ENCODE assay signal across 8 mouse cellular contexts in genomic region chr10:20313447-20313846, GRCm38 (mm10). TPM values are rescaled to one million over a fixed set of nuclear protein-coding genes. Genes with fewer than 3 reads are reported as not detected.
DNase-seq lines count a peak whose midpoint lies in the region; ATAC-seq and TF ChIP-seq lines count a peak whose summit lies in the region.

No protein-coding gene starts in this region.

- H3K9ac ChIP-seq in embryonic facial prominence, embryonic 13.5 days: peak overlapping the region; percentile 96
- H3K9ac ChIP-seq in intestine, embryonic 14.5 days (ENCODE audit: low read length): peak overlapping the region; percentile 94
- peak overlapping the region; percentile 93 for H3K9ac ChIP-seq in neural tube, embryonic 13.5 days

- WGBS in embryonic facial prominence, embryonic 13.5 days: 53% methylated on average over 13 of the region's 13 CpGs
- WGBS in intestine, embryonic 14.5 days: 47% methylated on average over 13 of the region's 13 CpGs
- WGBS in neural tube, embryonic 13.5 days: 52% methylated on average over 13 of the region's 13 CpGs

- H3K9me3 ChIP-seq in embryonic facial prominence, embryonic 13.5 days: no peaks in the 10 kb centered on the region
- no peaks in the 10 kb centered on the region for H3K9me3 ChIP-seq in intestine, embryonic 14.5 days (ENCODE audit: control insufficient read depth, low read length)
- H3K9me3 ChIP-seq in neural tube, embryonic 13.5 days: no peaks in the 10 kb centered on the region

- H3K27me3 ChIP-seq in embryonic facial prominence, embryonic 13.5 days: no peaks in the 10 kb centered on the region
- no peaks in the 10 kb centered on the region for H3K27me3 ChIP-seq in intestine, embryonic 14.5 days (replicated peaks; ENCODE audit: control insufficient read depth, insufficient read depth, low read length)
- H3K27me3 ChIP-seq in neural tube, embryonic 13.5 days: no peaks in the 10 kb centered on the region

- H3K4me3 ChIP-seq in layer of hippocampus, adult 2 months: peak overlapping the region; percentile 87
- peak overlapping the region; percentile 81 for H3K4me3 ChIP-seq in embryonic facial prominence, embryonic 13.5 days
- peak overlapping the region; percentile 96 for H3K4me3 ChIP-seq in intestine, embryonic 14.5 days (ENCODE audit: low read depth, low read length)
- peak overlapping the region; percentile 76 for H3K4me3 ChIP-seq in neural tube, embryonic 13.5 days

- no peak for TF ChIP-seq CTCF in layer of hippocampus, adult 2 months (conservative IDR thresholded peaks at IDR 0.05)

- H3K4me1 ChIP-seq in embryonic facial prominence, embryonic 13.5 days: peaks cover 16% of the 10 kb centered on the region
- peaks cover 14% of the 10 kb centered on the region for H3K4me1 ChIP-seq in intestine, embryonic 14.5 days (replicated peaks; ENCODE audit: control insufficient read depth, insufficient read depth, low read length)
- H3K4me1 ChIP-seq in neural tube, embryonic 13.5 days (replicated peaks): peaks cover 33% of the 10 kb centered on the region

- ATAC-seq in embryonic facial prominence, embryonic 13.5 days (ENCODE audit: insufficient number of reproducible peaks, insufficient read depth, low FRiP score, low TSS enrichment, low read depth): no peak
- no peak for ATAC-seq in intestine, embryonic 14.5 days (replicated peaks; ENCODE audit: low FRiP score, low TSS enrichment, low read depth)
- ATAC-seq in neural tube, embryonic 13.5 days (ENCODE audit: low read depth): no peak

- intact Hi-C loops in left cerebral cortex, postnatal 10 days (cut with DNase I): no loop called here

- peaks cover 6% of the 10 kb centered on the region for H3K36me3 ChIP-seq in embryonic facial prominence, embryonic 13.5 days
- peaks cover 12% of the 10 kb centered on the region; the same call in 1 of the 2 replicates for H3K36me3 ChIP-seq in intestine, embryonic 14.5 days (ENCODE audit: control insufficient read depth, insufficient read depth, low read length)
- peaks cover 5% of the 10 kb centered on the region; the same call in 1 of the 2 replicates for H3K36me3 ChIP-seq in neural tube, embryonic 13.5 days

- DNase-seq in layer of hippocampus, adult 2 months (ENCODE audit: low spot score in 2 of 2): no peak
- no peak for DNase-seq in layer of hippocampus, postnatal 10 days (ENCODE audit: low spot score in 2 of 2)
- no peak for DNase-seq in intestine, embryonic 14.5 days (ENCODE audit: low spot score)
- no peak for DNase-seq in layer of hippocampus, postnatal 25 days (ENCODE audit: extremely low spot score in 1 of 2, low spot score in 1 of 2)
- DNase-seq in adrenal gland, adult 8-10 months: no peak
- DNase-seq in left cerebral cortex, postnatal 10 days (ENCODE audit: extremely low spot score in 1 of 2, low spot score in 2 of 2): no peak

- peak overlapping the region; percentile 98; the same call in 1 of the 2 replicates for H3K27ac ChIP-seq in layer of hippocampus, adult 2 months
- no peak overlapping the region for H3K27ac ChIP-seq in embryonic facial prominence, embryonic 13.5 days
- peak overlapping the region; percentile 95; the same call in 1 of the 2 replicates for H3K27ac ChIP-seq in intestine, embryonic 14.5 days (ENCODE audit: low read depth)
- H3K27ac ChIP-seq in neural tube, embryonic 13.5 days (replicated peaks): peak overlapping the region; percentile 100; the same call in 1 of the 2 replicates

- H3K4me2 ChIP-seq in embryonic facial prominence, embryonic 13.5 days: peak overlapping the region; percentile 71
- H3K4me2 ChIP-seq in intestine, embryonic 14.5 days (ENCODE audit: low read length): peak overlapping the region; percentile 59
- H3K4me2 ChIP-seq in neural tube, embryonic 13.5 days: peak overlapping the region; percentile 73

RNA-seq across cellular contexts. Expression of gene Bclaf1, which starts 1.2 kb away (rescaled TPM):
- 100 to 1,000 TPM; 139 to 143 TPM for total RNA-seq in layer of hippocampus, adult 2 months (2021)
- 100 to 1,000 TPM; 123 to 140 TPM for total RNA-seq in layer of hippocampus, postnatal 10 days (2021)
- 147 and 153 TPM in 2 replicates for polyA plus RNA-seq in embryonic facial prominence, embryonic 13.5 days (2015; fragmentation: Nextera tagmentation; extraction: Ambion mirVana)
- polyA plus RNA-seq in intestine, embryonic 14.5 days (2014; fragmentation: Nextera tagmentation; extraction: Ambion mirVana): 129 and 148 TPM in 2 replicates
- 111 and 125 TPM in 2 replicates for polyA plus RNA-seq in neural tube, embryonic 13.5 days (2015; fragmentation: Nextera tagmentation; extraction: Ambion mirVana)
- 100 to 1,000 TPM; 106 to 134 TPM for total RNA-seq in layer of hippocampus, postnatal 25 days (2021)
- total RNA-seq in adrenal gland, adult 8-10 months (2022): 100 to 1,000 TPM in 3 of 4 experiments, 10 to 100 TPM in 1; 99.7 to 159 (median 118) TPM
- total RNA-seq in left cerebral cortex, postnatal 10 days (2021): 100 to 1,000 TPM; 134 to 135 TPM

RNA-seq across cellular contexts. Expression of gene Mtfr2, which starts 34.1 kb away (rescaled TPM):
- total RNA-seq in layer of hippocampus, adult 2 months (2021): under 1 TPM; 0.49 to 0.67 TPM
- 1 to 10 TPM in 1 of 2 experiments, under 1 TPM in 1; 0.71 to 2.1 TPM for total RNA-seq in layer of hippocampus, postnatal 10 days (2021)
- 2.0 and 2.2 TPM in 2 replicates for polyA plus RNA-seq in embryonic facial prominence, embryonic 13.5 days (2015; fragmentation: Nextera tagmentation; extraction: Ambion mirVana)
- 2.6 and 2.7 TPM in 2 replicates for polyA plus RNA-seq in intestine, embryonic 14.5 days (2014; fragmentation: Nextera tagmentation; extraction: Ambion mirVana)
- 0.36 and 0.42 TPM in 2 replicates for polyA plus RNA-seq in neural tube, embryonic 13.5 days (2015; fragmentation: Nextera tagmentation; extraction: Ambion mirVana)
- total RNA-seq in layer of hippocampus, postnatal 25 days (2021): under 1 TPM; 0.44 to 0.70 TPM
- total RNA-seq in adrenal gland, adult 8-10 months (2022): 1 to 10 TPM in 1 of 4 experiments, under 1 TPM in 3; 0.24 to 1.0 (median 0.52) TPM
- total RNA-seq in left cerebral cortex, postnatal 10 days (2021): 1 to 10 TPM in 1 of 2 experiments, under 1 TPM in 1; 0.84 to 1.1 TPM
